Mouse (Mus musculus) heart, embryonic 10.5 days (tissue): ENCODE results near the gene Hoxd9. TPM values are rescaled to one million over a fixed set of nuclear protein-coding genes. Genes with fewer than 3 reads are reported as not detected.

Source experiments
- DNase-seq: peaks from one replicate; pipeline ENCODE4 v3.0.0-alpha.2; 2017; ENCODE audit warnings: low spot score
- H3K27ac ChIP-seq: fragments of 300-500 bp; sonication (generic); 2 replicates; pipeline ENCODE4 v1.5.1; 2016; ENCODE audit warnings: mild to moderate bottlenecking
- H3K27me3 ChIP-seq: fragments of 300-500 bp; sonication (generic); 2 replicates; pipeline ENCODE4 v1.6.1; 2016; ENCODE audit warnings: mild to moderate bottlenecking; ENCODE audit not compliant: poor library complexity, insufficient read depth, severe bottlenecking
- H3K36me3 ChIP-seq: fragments of 300-500 bp; sonication (generic); 2 replicates; pipeline ENCODE4 v1.6.1; 2016; ENCODE audit warnings: mild to moderate bottlenecking, moderate library complexity
- H3K4me1 ChIP-seq: fragments of 300-500 bp; sonication (generic); 2 replicates; pipeline ENCODE4 v1.6.1; 2016; ENCODE audit warnings: mild to moderate bottlenecking
- H3K4me3 ChIP-seq: fragments of 300-500 bp; sonication (generic); 2 replicates; pipeline ENCODE4 v1.5.1; 2016; ENCODE audit warnings: mild to moderate bottlenecking, moderate library complexity
- H3K9me3 ChIP-seq: fragments of 300-500 bp; sonication (generic); 2 replicates; pipeline ENCODE4 v1.6.1; 2016; ENCODE audit warnings: mild to moderate bottlenecking, moderate library complexity
- WGBS: fragments of 180-500 bp; shearing (Covaris S2); methylation state at CpG from one replicate; pipeline ENCODE4 v1.1.7; 2016; 5-methylcytosine and 5-hydroxymethylcytosine counted together
- polyA plus RNA-seq: library from polyadenylated mRNA; unstranded; fragments of >200 nt; fragmentation: Nextera tagmentation; extraction: Ambion mirVana; gene quantifications from 2 replicates; pipeline ENCODE4 v1.2.1, GENCODE M21; 2016

The Hoxd9 gene
- polyA plus RNA-seq, 1 experiment from 2014 or later, result 3.0 TPM

DNA sequence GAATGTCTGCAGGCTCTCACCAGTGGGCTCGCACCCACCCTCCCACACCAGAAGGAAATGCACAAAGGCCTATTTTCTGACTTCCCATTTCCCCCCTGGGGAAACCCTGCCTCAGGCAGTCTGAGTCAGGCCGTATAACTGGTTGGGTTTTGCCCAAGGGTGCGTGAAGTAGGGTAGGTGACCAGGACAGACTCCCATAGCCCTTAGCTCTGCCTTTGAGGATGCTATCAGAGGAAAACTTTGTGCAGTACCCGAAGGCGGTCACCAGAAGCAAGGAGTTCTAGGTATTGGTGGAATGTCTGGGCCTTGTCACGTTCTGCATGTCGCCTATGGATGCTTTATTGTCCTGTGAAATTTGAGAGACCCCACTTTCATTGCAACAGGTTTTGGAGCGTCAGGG is 25.4 kb downstream of the Hoxd9 start:
- DNase-seq, result no peak
- H3K4me3 ChIP-seq, result no peak overlapping the region
- no peaks in the 10 kb centered on the region for H3K36me3 ChIP-seq
- 5% methylated on average over 8 of the region's 8 CpGs for WGBS
- no peak overlapping the region for H3K27ac ChIP-seq
- peaks cover 100% of the 10 kb centered on the region for H3K27me3 ChIP-seq
- H3K9me3 ChIP-seq, result no peaks in the 10 kb centered on the region
- H3K4me1 ChIP-seq, result peaks cover 12% of the 10 kb centered on the region

DNA sequence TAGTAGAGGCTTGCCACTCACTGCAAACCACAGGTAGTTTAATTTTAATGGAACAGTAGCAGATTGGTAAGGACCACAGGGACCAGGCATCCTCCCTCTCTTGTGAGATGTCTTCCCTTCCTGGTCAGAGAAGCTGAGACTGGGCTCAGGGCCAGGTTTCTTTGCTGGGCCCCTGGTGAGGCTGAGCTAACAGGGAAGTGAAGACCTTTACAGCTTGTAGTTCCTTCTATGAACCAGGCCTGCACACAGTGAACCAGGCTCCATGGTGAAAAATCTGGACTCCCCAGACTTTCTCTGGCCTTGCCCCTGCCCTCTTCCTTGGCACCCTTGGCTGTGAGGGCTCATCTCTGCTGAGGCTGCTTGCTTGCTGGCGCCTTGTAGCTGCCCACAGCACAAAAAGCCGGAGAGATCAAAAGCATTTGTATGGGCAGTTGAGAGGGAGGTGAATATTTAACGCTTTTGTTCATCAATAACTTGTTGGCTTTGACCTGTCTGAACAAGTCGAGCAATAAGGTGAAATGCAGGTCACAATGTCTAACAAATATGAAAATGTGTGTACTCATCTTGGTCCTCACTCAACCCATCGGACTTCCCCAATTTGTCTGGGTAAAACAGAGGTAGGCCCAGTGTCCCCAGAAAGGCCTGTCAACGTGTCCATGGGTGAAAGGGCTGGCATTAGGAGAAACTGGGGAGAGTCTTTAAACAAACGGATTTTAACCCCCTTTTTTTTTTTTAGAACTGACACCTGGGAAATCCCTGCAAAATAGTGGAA is 26.9 kb downstream of the Hoxd9 start:
- Histone ChIP-seq H3K4me3 (no peak overlapping the region), H3K4me1 (peaks cover 14% of the 10 kb centered on the region)
- DNase-seq, result no peak

DNA sequence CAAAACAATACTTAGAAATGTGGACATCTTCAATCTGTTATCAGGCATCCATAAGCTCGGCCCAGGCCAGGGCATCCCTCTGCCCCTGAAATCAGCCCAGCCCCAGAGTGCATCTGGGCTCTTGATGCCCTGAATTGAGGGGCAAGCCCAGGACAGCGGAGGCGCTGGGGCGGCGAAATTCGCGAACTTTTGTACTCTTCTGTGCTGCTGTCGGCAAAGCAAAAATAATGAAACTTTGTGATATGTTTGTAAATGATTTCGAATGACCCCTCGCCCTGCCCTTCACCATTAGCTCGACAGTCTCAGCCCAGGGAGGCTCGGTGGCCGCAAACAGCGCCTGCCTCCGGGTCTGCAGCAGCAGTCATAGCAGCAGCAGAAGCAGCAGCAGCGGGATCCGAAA is 27.6 kb downstream of the Hoxd9 start:
- peaks cover 14% of the 10 kb centered on the region for H3K4me1 ChIP-seq
- no peak overlapping the region for H3K27ac ChIP-seq
- H3K27me3 ChIP-seq, result peaks cover 100% of the 10 kb centered on the region
- no peak for DNase-seq
- no peaks in the 10 kb centered on the region for H3K36me3 ChIP-seq
- no peaks in the 10 kb centered on the region for H3K9me3 ChIP-seq
- WGBS, result 2% methylated on average over 17 of the region's 17 CpGs
- no peak overlapping the region for H3K4me3 ChIP-seq

More for the DNA sequence above, 26.9 kb downstream of the Hoxd9 start:
- H3K9me3 ChIP-seq, result no peaks in the 10 kb centered on the region
- WGBS, result 11% methylated on average over 7 of the region's 7 CpGs
- no peaks in the 10 kb centered on the region for H3K36me3 ChIP-seq
- peaks cover 100% of the 10 kb centered on the region for H3K27me3 ChIP-seq
- H3K27ac ChIP-seq, result no peak overlapping the region

DNA sequence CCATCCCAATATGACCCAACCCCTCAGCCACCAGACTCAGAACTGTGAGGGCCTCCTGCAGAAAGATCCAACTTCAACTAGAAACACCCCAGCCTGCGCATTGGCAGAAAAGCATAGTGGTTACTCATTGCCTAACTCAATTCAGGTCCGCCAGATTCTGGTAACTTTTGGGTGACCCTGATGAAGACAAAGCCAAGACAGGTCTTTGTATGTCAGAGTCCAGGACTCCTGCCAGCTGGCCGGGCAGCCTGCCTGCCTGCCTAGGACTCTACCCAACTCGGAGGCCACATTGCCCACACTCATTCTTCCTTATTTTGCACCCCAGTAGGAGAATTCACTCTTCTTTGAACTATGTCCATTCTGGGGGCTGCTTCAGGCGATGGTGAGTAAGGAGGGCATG is 29.0 kb downstream of the Hoxd9 start, which contains the start of gene Gm28230:
Gene Gm28230 (plus strand): TSS at position 178 of the 400 bp plus-strand sequence.
- H3K9me3 ChIP-seq, result no peaks in the 10 kb centered on the region
- 10% methylated on average over 5 of the region's 5 CpGs for WGBS
- H3K4me1 ChIP-seq, result peaks cover 14% of the 10 kb centered on the region
- DNase-seq, result no peak
- H3K27ac ChIP-seq, result peak within 1 kb of the TSS; percentile 3; the same call in 1 of the 2 replicates
- H3K27me3 ChIP-seq, result peaks cover 100% of the 10 kb centered on the region
- H3K4me3 ChIP-seq, result peak within 1 kb of the TSS; percentile 53
- H3K36me3 ChIP-seq, result no peaks in the 10 kb centered on the region

DNA sequence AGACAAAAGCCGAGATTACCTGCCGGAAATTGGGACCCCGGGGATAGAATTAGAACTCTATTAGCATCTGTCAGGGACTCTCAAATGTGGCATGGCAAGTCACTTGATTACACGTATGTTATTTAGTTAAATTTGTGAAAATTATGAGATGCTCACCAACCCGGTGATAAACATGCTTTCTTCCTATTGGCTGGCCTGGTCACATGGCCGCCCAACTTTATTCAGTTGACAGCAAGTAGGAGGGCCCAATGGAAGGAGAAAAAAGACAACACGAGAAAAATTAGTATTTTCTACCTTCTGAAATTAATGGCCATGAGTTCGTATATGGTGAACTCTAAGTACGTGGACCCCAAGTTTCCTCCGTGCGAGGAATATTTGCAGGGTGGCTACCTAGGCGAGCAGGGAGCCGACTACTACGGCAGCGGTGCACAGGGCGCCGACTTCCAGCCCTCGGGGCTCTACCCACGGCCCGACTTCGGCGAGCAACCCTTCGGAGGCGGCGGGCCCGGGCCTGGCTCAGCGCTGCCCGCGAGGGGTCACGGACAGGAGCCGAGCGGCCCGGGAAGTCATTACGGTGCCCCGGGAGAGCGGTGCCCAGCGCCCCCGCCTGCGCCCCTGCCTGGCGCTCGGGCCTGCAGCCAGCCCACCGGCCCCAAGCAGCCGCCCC is 29.6 kb downstream of the Hoxd9 start:
- no peak for DNase-seq
- Histone ChIP-seq H3K27ac (peak overlapping the region; percentile 3; the same call in 1 of the 2 replicates), H3K27me3 (peaks cover 100% of the 10 kb centered on the region), H3K9me3 (no peaks in the 10 kb centered on the region), H3K4me1 (peaks cover 14% of the 10 kb centered on the region), H3K36me3 (no peaks in the 10 kb centered on the region), H3K4me3 (peak overlapping the region; percentile 53)
- under 1% methylated on average over 43 of the region's 43 CpGs for WGBS

DNA sequence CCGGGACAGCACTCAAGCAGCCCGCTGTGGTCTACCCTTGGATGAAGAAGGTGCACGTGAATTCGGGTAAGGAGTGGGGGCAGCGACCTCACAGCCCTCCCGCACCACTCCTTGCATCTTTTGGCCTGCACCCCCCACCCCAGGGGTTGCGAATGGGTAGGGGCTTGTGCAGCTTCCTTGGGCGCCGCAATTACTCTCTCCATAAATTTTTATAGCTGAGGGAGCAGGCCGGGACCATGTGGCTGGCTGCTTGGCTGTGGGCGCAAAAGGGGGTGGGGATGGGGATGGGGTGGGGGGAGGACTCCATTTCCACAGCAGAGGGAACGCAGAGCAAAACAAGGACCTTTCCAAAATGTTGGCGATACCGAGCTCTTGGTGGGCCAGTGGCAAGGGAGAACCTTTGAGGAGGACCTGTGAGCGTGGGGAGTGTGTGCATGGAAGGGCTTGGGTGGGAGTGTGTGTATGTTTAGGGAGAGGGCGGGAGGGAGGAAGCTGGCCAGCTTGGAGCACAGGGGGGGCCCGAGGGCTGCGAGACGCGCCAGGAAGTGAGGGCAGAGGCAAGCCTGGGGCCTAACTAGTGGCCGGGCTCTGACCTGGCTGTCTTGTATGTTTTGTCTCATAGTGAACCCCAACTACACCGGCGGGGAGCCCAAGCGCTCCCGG is 30.2 kb downstream of the Hoxd9 start:
- H3K9me3 ChIP-seq, result no peaks in the 10 kb centered on the region
- H3K4me1 ChIP-seq, result peaks cover 17% of the 10 kb centered on the region
- DNase-seq, result no peak
- 1% methylated on average over 25 of the region's 25 CpGs for WGBS
- no peaks in the 10 kb centered on the region for H3K36me3 ChIP-seq
- peaks cover 100% of the 10 kb centered on the region for H3K27me3 ChIP-seq
- H3K4me3 ChIP-seq, result peak overlapping the region; percentile 53
- peak overlapping the region; percentile 3; the same call in 1 of the 2 replicates for H3K27ac ChIP-seq

DNA sequence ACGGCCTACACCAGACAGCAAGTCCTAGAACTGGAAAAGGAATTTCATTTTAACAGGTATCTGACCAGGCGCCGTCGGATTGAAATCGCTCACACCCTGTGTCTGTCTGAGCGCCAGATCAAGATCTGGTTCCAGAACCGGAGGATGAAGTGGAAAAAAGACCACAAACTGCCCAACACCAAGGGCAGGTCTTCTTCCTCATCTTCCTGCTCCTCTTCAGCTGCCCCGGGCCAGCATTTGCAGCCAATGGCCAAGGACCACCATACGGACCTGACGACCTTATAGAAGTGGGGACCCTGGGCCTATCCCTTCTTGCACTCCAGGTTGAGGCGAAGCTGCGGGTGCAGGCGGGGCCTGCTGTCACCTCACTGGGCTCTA is 30.8 kb downstream of the Hoxd9 start:
- peaks cover 19% of the 10 kb centered on the region for H3K4me1 ChIP-seq
- peaks cover 100% of the 10 kb centered on the region for H3K27me3 ChIP-seq
- no peaks in the 10 kb centered on the region for H3K36me3 ChIP-seq
- 3% methylated on average over 13 of the region's 13 CpGs for WGBS
- no peak overlapping the region for H3K4me3 ChIP-seq
- no peaks in the 10 kb centered on the region for H3K9me3 ChIP-seq
- H3K27ac ChIP-seq, result no peak overlapping the region
- DNase-seq, result no peak

DNA sequence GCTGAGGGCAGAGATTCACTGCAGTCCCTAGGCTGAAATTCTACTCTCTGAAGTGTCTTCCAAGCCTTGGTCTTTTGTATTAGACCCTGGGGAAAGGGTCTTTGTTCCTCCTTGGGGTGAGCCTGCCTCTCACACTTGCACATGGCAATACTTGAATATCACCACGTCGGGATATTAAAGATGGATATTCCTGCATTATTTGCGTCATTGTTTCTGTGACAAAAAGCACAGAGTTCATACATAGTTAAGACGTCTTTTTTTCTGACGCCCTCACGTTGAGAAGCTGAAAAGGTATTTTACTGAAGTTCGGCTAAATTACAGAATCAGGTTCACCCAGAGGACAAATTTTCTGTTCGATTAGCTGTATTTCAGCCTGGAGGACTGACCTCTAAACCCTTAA is 32.8 kb downstream of the Hoxd9 start:
- no peak overlapping the region for H3K4me3 ChIP-seq
- H3K27ac ChIP-seq, result no peak overlapping the region
- H3K9me3 ChIP-seq, result no peaks in the 10 kb centered on the region
- H3K36me3 ChIP-seq, result no peaks in the 10 kb centered on the region
- peaks cover 100% of the 10 kb centered on the region for H3K27me3 ChIP-seq
- no peak for DNase-seq
- WGBS, result 11% methylated on average over 8 of the region's 8 CpGs
- peaks cover 20% of the 10 kb centered on the region for H3K4me1 ChIP-seq

DNA sequence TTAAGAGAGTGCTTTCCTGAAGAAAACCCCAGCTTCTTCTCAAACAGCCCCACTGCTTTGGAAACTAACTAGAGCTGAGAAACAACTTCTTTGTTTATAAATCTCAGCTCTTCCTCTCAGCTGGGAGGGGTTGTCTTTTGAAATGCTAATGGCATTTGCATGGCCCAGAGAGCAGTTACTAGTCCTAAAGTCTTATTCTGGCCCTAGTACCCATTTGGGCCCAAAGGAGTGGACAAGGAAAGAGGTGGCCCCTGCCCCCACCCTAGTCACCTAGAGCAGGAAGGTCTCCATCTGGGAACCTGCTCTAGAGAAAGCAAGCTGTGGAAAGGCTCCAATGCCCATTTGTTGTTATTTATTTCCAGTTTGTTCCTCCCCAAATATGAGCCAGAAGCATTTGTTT is 33.5 kb downstream of the Hoxd9 start:
- Histone ChIP-seq H3K4me3 (no peak overlapping the region), H3K27ac (no peak overlapping the region), H3K27me3 (peaks cover 100% of the 10 kb centered on the region), H3K36me3 (no peaks in the 10 kb centered on the region), H3K4me1 (peaks cover 27% of the 10 kb centered on the region), H3K9me3 (no peaks in the 10 kb centered on the region)
- no peak for DNase-seq

DNA sequence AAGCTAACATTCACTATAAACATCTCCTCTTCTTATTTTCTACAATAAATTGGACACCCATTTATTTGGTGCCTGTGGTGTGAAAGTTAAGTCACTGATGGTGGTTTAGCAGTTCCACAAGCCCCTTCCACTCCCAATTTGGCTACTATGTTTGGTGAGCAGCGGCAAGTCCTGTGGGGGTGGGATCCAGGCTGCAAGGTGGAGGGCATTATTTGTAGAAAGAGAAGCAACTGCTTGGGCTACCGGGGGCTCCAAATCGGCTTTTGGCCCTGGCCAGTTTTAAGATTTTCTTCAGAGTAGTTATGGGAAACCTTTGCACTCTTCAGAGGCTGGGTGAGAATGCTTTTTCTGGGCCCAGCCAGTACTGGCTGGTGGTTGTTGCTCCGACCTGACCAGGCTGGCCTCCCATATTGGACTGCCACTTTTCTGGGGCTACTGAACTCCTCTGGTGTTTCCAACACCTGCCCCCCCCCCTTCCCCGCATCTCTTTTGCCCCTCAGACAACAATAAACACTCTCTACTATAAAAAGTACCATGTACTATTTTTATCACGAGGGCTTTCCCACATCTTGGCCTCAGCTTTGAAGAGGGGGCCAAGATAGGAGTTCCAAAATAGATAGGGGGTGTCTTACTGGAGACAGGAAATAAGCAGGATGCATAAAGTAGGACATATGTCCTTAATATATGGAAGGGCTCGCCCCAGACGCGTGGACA is 34.4 kb downstream of the Hoxd9 start:
- no peak for DNase-seq
- Histone ChIP-seq H3K27ac (no peak overlapping the region), H3K9me3 (no peaks in the 10 kb centered on the region), H3K36me3 (no peaks in the 10 kb centered on the region), H3K4me1 (peaks cover 31% of the 10 kb centered on the region), H3K4me3 (peak overlapping the region; percentile 40; the same call in 1 of the 2 replicates), H3K27me3 (peaks cover 100% of the 10 kb centered on the region)
- WGBS, result 4% methylated on average over 9 of the region's 9 CpGs

DNA sequence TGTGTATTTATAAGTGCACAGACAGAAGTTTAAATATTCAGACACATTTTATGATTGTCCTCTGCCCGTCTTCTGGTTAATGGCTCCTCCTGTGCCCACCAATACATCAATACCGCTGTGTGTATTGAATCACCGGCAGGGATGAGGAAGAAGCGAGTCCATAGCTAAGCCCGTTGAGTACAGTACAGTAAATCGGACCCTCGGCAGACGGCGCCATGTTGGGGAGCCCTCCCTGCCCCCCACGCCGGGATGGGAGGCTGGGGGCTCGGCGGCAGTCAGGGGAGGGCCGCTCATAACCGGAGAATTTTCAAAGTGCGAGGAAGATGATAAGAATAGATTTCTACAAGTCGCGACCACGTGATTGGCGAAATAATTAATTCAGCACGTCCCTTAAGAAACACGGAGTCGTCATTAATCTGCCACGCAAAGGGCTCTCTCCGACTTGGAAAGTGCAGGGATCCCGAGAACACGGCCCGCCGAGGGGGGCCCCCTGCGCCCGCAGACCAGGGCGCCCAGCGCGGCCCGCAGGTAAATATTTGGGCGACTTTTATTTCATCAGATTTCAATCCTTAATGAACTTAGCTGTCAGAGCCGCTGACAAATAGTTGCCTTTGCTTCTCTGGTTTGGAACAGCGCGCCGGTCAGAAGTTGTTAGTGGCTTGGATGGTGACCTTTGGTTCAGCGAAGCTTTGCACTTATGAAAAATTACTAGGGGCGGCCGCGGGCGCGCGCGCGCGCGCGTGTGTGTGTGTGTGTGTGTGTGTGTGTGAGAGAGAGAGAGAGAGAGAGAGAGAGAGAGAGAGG is 35.2 kb downstream of the Hoxd9 start:
- Histone ChIP-seq H3K36me3 (no peaks in the 10 kb centered on the region), H3K4me1 (peaks cover 26% of the 10 kb centered on the region), H3K9me3 (no peaks in the 10 kb centered on the region), H3K4me3 (peak overlapping the region; percentile 40), H3K27me3 (peaks cover 100% of the 10 kb centered on the region), H3K27ac (no peak overlapping the region)
- no peak for DNase-seq
- under 1% methylated on average over 52 of the region's 52 CpGs for WGBS

DNA sequence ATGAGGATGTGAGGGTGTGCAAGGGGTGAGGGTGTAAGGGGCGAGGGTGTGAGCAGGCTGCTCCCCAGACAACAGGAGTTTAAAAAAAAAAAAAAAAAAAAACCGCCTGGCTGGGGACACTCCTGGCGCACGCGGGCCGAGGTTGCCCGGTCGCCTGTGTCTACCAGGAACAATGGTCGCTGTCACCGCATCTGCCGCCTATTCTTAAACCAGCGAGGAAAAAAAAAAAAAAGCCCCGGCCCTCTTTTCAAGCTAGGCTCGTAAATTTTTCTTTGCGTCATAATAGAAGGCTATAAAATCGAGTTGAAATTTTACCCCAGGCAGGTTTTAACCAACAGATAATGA is 35.8 kb downstream of the Hoxd9 start:
- Histone ChIP-seq H3K27me3 (peaks cover 100% of the 10 kb centered on the region), H3K9me3 (no peaks in the 10 kb centered on the region), H3K4me1 (peaks cover 21% of the 10 kb centered on the region), H3K27ac (no peak overlapping the region), H3K4me3 (peak overlapping the region; percentile 40), H3K36me3 (no peaks in the 10 kb centered on the region)
- DNase-seq, result no peak
- under 1% methylated on average over 16 of the region's 16 CpGs for WGBS
